Mouse (Mus musculus): ENCODE measurements around the gene Card10.

DNA sequence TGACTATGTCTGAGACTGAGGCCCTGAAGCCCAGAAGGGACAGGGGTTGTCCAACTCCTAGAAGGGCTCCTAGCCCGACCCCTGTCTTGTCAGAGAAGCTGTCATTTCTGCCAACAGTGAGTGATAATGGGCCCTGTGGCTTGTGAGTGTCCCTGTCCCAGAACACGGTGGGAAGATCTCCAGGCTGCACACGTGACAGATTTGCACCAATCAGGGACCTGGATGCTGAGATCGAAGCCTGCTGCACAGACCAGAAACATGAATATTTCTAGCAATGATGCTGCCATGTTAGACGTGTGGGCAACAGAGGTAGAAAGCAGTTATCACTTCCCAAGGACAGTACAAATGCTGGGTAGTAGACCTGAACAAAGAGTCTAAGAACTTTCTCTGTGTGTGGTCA lies 18.3 kb downstream of the Card10 start:
- no peak for TF ChIP-seq CTCF (IDR thresholded peaks at IDR 0.05; ENCODE audit: insufficient read depth, low read depth, low read length)
- no peak for TF ChIP-seq POLR2A (IDR thresholded peaks at IDR 0.05; ENCODE audit: insufficient read depth, low read depth, low read length)
